Mouse (Mus musculus): ENCODE data around the gene Gm3476. TPM values are rescaled to one million over a fixed set of nuclear protein-coding genes. Genes with fewer than 3 reads are reported as not detected.
"Not testable (repeated sequence)": the region's sequence is repeated elsewhere in the genome, so short reads cannot be mapped to it uniquely, and the experiment has no call there.

The Gm3476 gene
- not detected in 2 replicates for total RNA-seq (2014; fragmentation: Nextera tagmentation)
- total RNA-seq (2017), result not detected in 2 replicates

GRCm38 (mm10) chr14:6125707-6126106 is at the start of gene Gm3476:
Gene Gm3476 (minus strand): TSS chr14:6125807.
- not testable (repeated sequence) for ATAC-seq (replicated peaks; ENCODE audit: low FRiP score, low TSS enrichment, poor library complexity, severe bottlenecking)

DNA sequence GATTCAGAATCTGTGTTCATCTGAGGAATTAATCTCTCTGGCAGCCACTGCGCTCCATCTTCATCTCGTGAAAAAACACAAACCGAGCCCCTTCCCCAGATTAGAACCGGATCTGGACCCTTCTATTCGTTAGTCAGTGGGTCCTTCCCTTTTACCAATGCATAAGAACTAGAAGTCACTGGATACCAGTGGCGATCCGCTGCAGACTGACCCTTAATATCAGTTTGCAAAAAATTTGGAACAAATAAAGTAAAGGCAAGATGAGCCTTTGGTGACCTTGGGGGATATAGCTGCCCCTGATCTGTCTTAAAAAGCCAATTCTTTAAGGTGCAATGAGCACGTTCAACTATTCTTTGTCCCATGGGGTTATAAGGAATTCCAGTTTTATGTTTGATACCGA is 37.9 kb upstream of the Gm3476 start:
- ATAC-seq (replicated peaks; ENCODE audit: low FRiP score, low TSS enrichment, poor library complexity, severe bottlenecking), result not testable (repeated sequence)

- not testable (repeated sequence) for ATAC-seq (replicated peaks; ENCODE audit: low FRiP score, low TSS enrichment, poor library complexity, severe bottlenecking)
Observed at GRCm38 (mm10) chr14:6161085-6161484, 35.5 kb upstream of the Gm3476 start.

DNA sequence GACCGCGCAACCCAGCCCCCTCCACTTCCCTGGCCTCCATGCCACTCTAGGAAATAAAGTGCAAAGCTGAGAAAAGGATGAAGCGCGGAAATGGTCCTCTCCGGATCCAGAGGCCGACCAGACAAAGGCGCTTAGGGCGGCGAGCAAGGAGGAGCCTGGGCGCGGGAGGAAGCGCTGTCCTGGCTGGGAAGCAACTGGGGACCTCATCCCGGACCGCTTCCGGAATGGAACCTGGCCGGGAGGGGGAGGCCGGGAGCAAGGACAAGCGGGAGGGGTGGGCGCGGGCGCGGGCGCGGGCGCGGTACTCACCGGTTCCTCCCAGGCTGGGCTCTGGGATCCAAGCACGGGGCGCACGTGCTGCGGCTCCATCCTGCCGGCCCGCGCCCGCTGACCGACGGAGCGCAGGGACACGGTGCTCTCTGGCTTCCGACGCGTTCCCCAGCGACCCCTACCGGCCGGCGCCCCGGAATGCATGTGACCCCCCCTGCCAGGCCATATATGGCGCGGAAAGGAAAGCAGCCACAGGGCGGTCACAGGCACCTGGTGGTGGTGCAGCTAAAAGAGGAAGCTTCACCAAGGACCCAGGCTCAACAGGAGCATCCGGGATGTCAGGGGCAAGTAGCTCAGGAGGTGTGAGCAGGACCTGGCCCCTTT is 17.2 kb downstream of the Gm3476 start, which contains the start of gene Gm3468:
Gene Gm3468 (minus strand): TSS at position 394 of the 654 bp plus-strand sequence.
- ATAC-seq (replicated peaks; ENCODE audit: low FRiP score, low TSS enrichment, poor library complexity, severe bottlenecking), result not testable (repeated sequence)

GRCm38 (mm10) chr14:6107500-6107899 is 18.1 kb downstream of the Gm3476 start:
- ATAC-seq (replicated peaks; ENCODE audit: low FRiP score, low TSS enrichment, poor library complexity, severe bottlenecking), result not testable (repeated sequence)

GRCm38 (mm10) chr14:6093842-6094241 is 31.8 kb downstream of the Gm3476 start, which contains the start of gene Gm8206:
Gene Gm8206 (minus strand): TSS chr14:6093942.
- ATAC-seq (replicated peaks; ENCODE audit: low FRiP score, low TSS enrichment, poor library complexity, severe bottlenecking), result not testable (repeated sequence)

- not testable (repeated sequence) for ATAC-seq (replicated peaks; ENCODE audit: low FRiP score, low TSS enrichment, poor library complexity, severe bottlenecking)
Observed at GRCm38 (mm10) chr14:6058167-6058566, 67.4 kb downstream of the Gm3476 start, which contains the start of gene Gm6337. Gene Gm6337 (minus strand): TSS chr14:6058267.

Other genes starting within 250 kb of the Gm3476 start
- not detected in 2 replicates for gene Gm8237, start 245.4 kb downstream of the Gm3476 start, total RNA-seq (2014; fragmentation: Nextera tagmentation)
- not detected in 2 replicates for gene Gm8237, start 245.4 kb downstream of the Gm3476 start, total RNA-seq (2017)
- not detected in 2 replicates for gene Gm3248, start 164.1 kb downstream of the Gm3476 start, total RNA-seq (2014; fragmentation: Nextera tagmentation)
- not detected in 2 replicates for gene Gm3248, start 164.1 kb downstream of the Gm3476 start, total RNA-seq (2017)
- not detected in 2 replicates for gene Gm3453, start 146.7 kb downstream of the Gm3476 start, total RNA-seq (2014; fragmentation: Nextera tagmentation)
- gene Gm3453, start 146.7 kb downstream of the Gm3476 start, total RNA-seq (2017), result not detected in 2 replicates
- gene Gm6337, start 67.5 kb downstream of the Gm3476 start, total RNA-seq (2014; fragmentation: Nextera tagmentation), result not detected in 2 replicates
- not detected in 2 replicates for gene Gm6337, start 67.5 kb downstream of the Gm3476 start, total RNA-seq (2017)
- not detected in 2 replicates for gene Gm8206, start 31.9 kb downstream of the Gm3476 start, total RNA-seq (2014; fragmentation: Nextera tagmentation)
- gene Gm8206, start 31.9 kb downstream of the Gm3476 start, total RNA-seq (2017), result not detected in 2 replicates
- gene Gm3468, start 17.1 kb downstream of the Gm3476 start, total RNA-seq (2014; fragmentation: Nextera tagmentation), result not detected in 2 replicates
- gene Gm3468, start 17.1 kb downstream of the Gm3476 start, total RNA-seq (2017), result 0.65 TPM in 1 of 2 replicates, not detected in the other
- not detected in 2 replicates for gene Gm21560, start 93.5 kb upstream of the Gm3476 start, total RNA-seq (2014; fragmentation: Nextera tagmentation)
- gene Gm21560, start 93.5 kb upstream of the Gm3476 start, total RNA-seq (2017), result not detected in 2 replicates
- gene Gm3411, start 161.4 kb upstream of the Gm3476 start, total RNA-seq (2014; fragmentation: Nextera tagmentation), result not detected in 2 replicates
- not detected in 2 replicates for gene Gm3411, start 161.4 kb upstream of the Gm3476 start, total RNA-seq (2017)
- not detected in 2 replicates for gene Gm21103, start 179.0 kb upstream of the Gm3476 start, total RNA-seq (2014; fragmentation: Nextera tagmentation)
- not detected in 2 replicates for gene Gm21103, start 179.0 kb upstream of the Gm3476 start, total RNA-seq (2017)
- gene Gm3618, start 217.9 kb upstream of the Gm3476 start, total RNA-seq (2014; fragmentation: Nextera tagmentation), result not detected in 2 replicates
- not detected in 2 replicates for gene Gm3618, start 217.9 kb upstream of the Gm3476 start, total RNA-seq (2017)